Mouse (Mus musculus) bone marrow, adult 2 months (tissue): ENCODE measurements at regions not wholly inside any gene's neighbourhood (a gene's known extent, or its start where the extent isn't known, plus 50 kb on each side); places are given as distances from the start of the nearest gene placed in this dataset.

Experiments
- CTCF ChIP-seq: fragments of 200-500 bp; IDR thresholded peaks from 2 replicates; pipeline ENCODE4 v1.5.1; 2011; ENCODE audit warnings: low read length, control low read depth; ENCODE audit not compliant: control insufficient read depth, insufficient read depth
- POLR2A ChIP-seq: fragments of 200-500 bp; IDR thresholded peaks from 2 replicates; pipeline ENCODE4 v1.6.1; 2011; ENCODE audit warnings: low read depth, mild to moderate bottlenecking, control low read depth, low read length, borderline replicate concordance; ENCODE audit not compliant: control insufficient read depth

DNA sequence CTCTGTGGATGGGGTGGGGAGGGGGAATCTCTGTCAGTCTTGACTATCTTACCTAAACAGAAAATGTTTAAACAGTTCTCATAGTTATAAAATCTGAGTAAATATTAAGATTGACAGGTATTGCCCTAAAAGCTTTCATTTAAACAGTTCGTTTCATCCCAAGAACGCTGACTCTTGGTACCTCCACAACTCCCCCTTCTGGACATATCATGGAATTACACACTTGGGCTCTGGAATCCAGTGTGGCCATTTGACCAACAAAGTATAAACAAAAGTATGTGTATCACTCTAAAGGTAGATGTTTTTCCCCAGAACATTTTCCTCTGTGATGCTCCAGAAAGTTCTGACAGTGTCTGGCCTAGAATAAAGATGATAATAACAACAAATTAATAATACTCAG is 63.5 kb upstream of the Sox9 start:
- TF ChIP-seq CTCF (no peak), POLR2A (no peak)
